Mouse (Mus musculus) MEL (cell line): ENCODE data around the gene Ebf4.

Experiments used
- CHD1 ChIP-seq: IDR thresholded peaks from 2 replicates; pipeline ENCODE4 v1.6.1; 2012; ENCODE audit warnings: low read depth, mild to moderate bottlenecking, inconsistent platforms, low read length, improper control_type of control experiment
- JUND ChIP-seq: IDR thresholded peaks from 2 replicates; pipeline ENCODE4 v1.6.1; 2011; ENCODE audit warnings: low read depth, mild to moderate bottlenecking, improper control_type of control experiment, low read length
- MAFK ChIP-seq: IDR thresholded peaks from 2 replicates; pipeline ENCODE4 v1.6.1; 2011; ENCODE audit warnings: low read depth, mild to moderate bottlenecking, low read length, improper control_type of control experiment, borderline replicate concordance
- NRF1 ChIP-seq: IDR thresholded peaks from 2 replicates; pipeline ENCODE4 v1.6.1; 2014; ENCODE audit warnings: low read depth, mild to moderate bottlenecking, inconsistent platforms, low read length, improper control_type of control experiment, moderate library complexity; ENCODE audit not compliant: poor library complexity, insufficient read depth, severe bottlenecking
- POLR2AphosphoS2 ChIP-seq: IDR thresholded peaks from 2 replicates; pipeline ENCODE4 v1.6.1; 2011; ENCODE audit warnings: low read length, improper control_type of control experiment

DNA sequence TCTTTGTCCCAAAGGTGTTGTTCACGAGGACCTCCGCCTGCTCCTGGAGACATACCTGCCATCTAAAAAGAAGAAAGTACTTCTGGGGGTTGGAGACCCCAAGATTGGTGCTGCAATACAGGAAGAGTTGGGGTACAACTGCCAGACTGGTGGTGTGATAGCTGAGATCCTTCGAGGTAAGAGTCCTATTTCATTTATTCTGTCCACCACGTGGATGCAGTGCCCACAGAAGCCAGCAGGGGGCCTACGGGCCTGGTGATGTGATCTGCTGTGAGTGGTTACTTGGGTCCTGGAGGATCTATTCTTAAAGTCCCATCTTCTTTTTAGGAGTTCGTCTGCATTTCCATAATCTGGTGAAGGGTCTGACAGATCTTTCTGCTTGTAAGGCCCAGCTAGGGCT, 19.3 kb upstream of the Ebf4 start:
- TF ChIP-seq NRF1 (no peak), MAFK (no peak), JUND (no peak), CHD1 (peak; percentile 17; the same call in 1 of the 2 replicates), POLR2AphosphoS2 (no peak; the same call in 1 of the 2 replicates)
